Mouse (Mus musculus) liver, postnatal 0 days (tissue): Measurements from ENCODE around the gene Ltbp1. TPM values are rescaled to one million over a fixed set of nuclear protein-coding genes. Genes with fewer than 3 reads are reported as not detected.
A peak's percentile ranks its signal among the peaks of the same experiment; 100 is the strongest.

Experiments used
- ATAC-seq: fragments of 200-750 bp; cut with Nextera tagmentation; 2 replicates; pipeline ENCODE4 v1.8.0; 2017; ENCODE audit warnings: mild to moderate bottlenecking, moderate library complexity
- DNase-seq: peaks from one replicate; pipeline ENCODE4 v3.0.0-alpha.2; 2016
- H3K27ac ChIP-seq: fragments of 300-500 bp; sonication (generic); 2 replicates; pipeline ENCODE4 v1.5.1; 2014; ENCODE audit warnings: antibody characterized with exemption, moderate library complexity, mild to moderate bottlenecking, low read depth
- H3K27me3 ChIP-seq: fragments of 300-500 bp; sonication (generic); 2 replicates; pipeline ENCODE4 v1.6.1; 2014; ENCODE audit warnings: low read length, control low read depth, mixed read lengths; ENCODE audit not compliant: insufficient read depth
- H3K36me3 ChIP-seq: fragments of 300-500 bp; sonication (generic); replicated peaks from 2 replicates; pipeline ENCODE4 v1.6.1; 2014; ENCODE audit warnings: mild to moderate bottlenecking, control low read depth, low read length, moderate library complexity, mixed read lengths; ENCODE audit not compliant: insufficient read depth
- H3K4me1 ChIP-seq: fragments of 300-500 bp; sonication (generic); 2 replicates; pipeline ENCODE4 v1.6.1; 2014; ENCODE audit warnings: antibody characterized with exemption, mild to moderate bottlenecking, control low read depth; ENCODE audit not compliant: insufficient read depth
- H3K4me2 ChIP-seq: fragments of 300-500 bp; sonication (generic); 2 replicates; pipeline ENCODE4 v1.6.1; 2014; ENCODE audit warnings: low read depth, mild to moderate bottlenecking, low read length, moderate library complexity, mixed read lengths
- H3K4me3 ChIP-seq: fragments of 300-500 bp; sonication (generic); 2 replicates; pipeline ENCODE4 v1.5.1; 2014; ENCODE audit warnings: low read depth, low read length
- H3K9ac ChIP-seq: fragments of 300-500 bp; sonication (generic); replicated peaks from 2 replicates; pipeline ENCODE4 v1.6.1; 2014; ENCODE audit warnings: mild to moderate bottlenecking, moderate library complexity
- H3K9me3 ChIP-seq: fragments of 300-500 bp; sonication (generic); 2 replicates; pipeline ENCODE4 v1.6.1; 2016; ENCODE audit warnings: mild to moderate bottlenecking, control low read depth, low read length, mixed read lengths
- CTCF ChIP-seq: sonication (generic); IDR thresholded peaks from 2 replicates; pipeline ENCODE4 v1.5.1; 2016; ENCODE audit warnings: antibody characterized with exemption, low read depth
- EP300 ChIP-seq: IDR thresholded peaks from 2 replicates; pipeline ENCODE4 v1.6.1; 2016; ENCODE audit warnings: antibody characterized with exemption, low read depth, mild to moderate bottlenecking
- WGBS: fragments of 180-500 bp; shearing (Covaris S2); extraction: QIAGEN DNeasy Blood & Tissue Kit; methylation state at CpG from one replicate; pipeline ENCODE4 v1.1.7; 2014; ENCODE audit not compliant: insufficient replicate concordance; 5-methylcytosine and 5-hydroxymethylcytosine counted together
- polyA plus RNA-seq: library from polyadenylated mRNA; unstranded; fragments of >200 nt; fragmentation: Nextera tagmentation; extraction: Ambion mirVana; gene quantifications from 2 replicates; pipeline ENCODE4 v1.2.1, GENCODE M21; 2015

Gene Ltbp1
- polyA plus RNA-seq, 1 experiment from 2014 or later = 2.8 TPM

GRCm38 (mm10) chr17:75107412-75107811 lies 102.0 kb downstream of the Ltbp1 start:
- Histone ChIP-seq H3K9me3 (no peaks in the 10 kb centered on the region), H3K4me1 (no peaks in the 10 kb centered on the region), H3K27ac (no peak overlapping the region), H3K27me3 (no peaks in the 10 kb centered on the region), H3K4me3 (no peak overlapping the region), H3K9ac (no peak overlapping the region), H3K4me2 (no peak overlapping the region), H3K36me3 (no peaks in the 10 kb centered on the region)
- WGBS = 80% methylated on average over 7 of the region's 7 CpGs
- no peak for DNase-seq
- no peak for TF ChIP-seq CTCF
- no peak for TF ChIP-seq EP300
- no peak for ATAC-seq

GRCm38 (mm10) chr17:75107879-75108278 lies 102.5 kb downstream of the Ltbp1 start:
- H3K36me3 ChIP-seq = no peaks in the 10 kb centered on the region
- no peak overlapping the region for H3K4me2 ChIP-seq
- H3K4me1 ChIP-seq = no peaks in the 10 kb centered on the region
- TF ChIP-seq EP300 (no peak), CTCF (no peak)
- no peak for ATAC-seq
- H3K27ac ChIP-seq = no peak overlapping the region
- no peaks in the 10 kb centered on the region for H3K27me3 ChIP-seq
- no peak overlapping the region for H3K4me3 ChIP-seq
- DNase-seq = no peak
- H3K9me3 ChIP-seq = no peaks in the 10 kb centered on the region
- H3K9ac ChIP-seq = no peak overlapping the region
- WGBS = 80% methylated on average over 5 of the region's 5 CpGs

GRCm38 (mm10) chr17:75109081-75109716 lies 103.8 kb downstream of the Ltbp1 start:
- no peak overlapping the region for H3K27ac ChIP-seq
- no peak overlapping the region for H3K4me2 ChIP-seq
- no peaks in the 10 kb centered on the region for H3K27me3 ChIP-seq
- no peaks in the 10 kb centered on the region for H3K4me1 ChIP-seq
- WGBS = 67% methylated on average over 5 of the region's 5 CpGs
- no peak overlapping the region for H3K4me3 ChIP-seq
- no peak overlapping the region for H3K9ac ChIP-seq
- ATAC-seq (no peak), DNase-seq (no peak)
- TF ChIP-seq CTCF = no peak
- no peak for TF ChIP-seq EP300
- H3K9me3 ChIP-seq = no peaks in the 10 kb centered on the region
- H3K36me3 ChIP-seq = no peaks in the 10 kb centered on the region

- ATAC-seq (no peak), DNase-seq (no peak)
- 85% methylated on average over 16 of the region's 16 CpGs for WGBS
- Histone ChIP-seq H3K4me1 (no peaks in the 10 kb centered on the region), H3K9me3 (no peaks in the 10 kb centered on the region), H3K27me3 (no peaks in the 10 kb centered on the region), H3K27ac (no peak overlapping the region), H3K9ac (no peak overlapping the region), H3K4me3 (no peak overlapping the region), H3K36me3 (no peaks in the 10 kb centered on the region), H3K4me2 (no peak overlapping the region)
- TF ChIP-seq CTCF (no peak), EP300 (no peak)
These were observed 105.2 kb downstream of the Ltbp1 start for GRCm38 (mm10) chr17:75110252-75111205.

- Histone ChIP-seq H3K9me3 (no peaks in the 10 kb centered on the region), H3K9ac (no peak overlapping the region), H3K36me3 (no peaks in the 10 kb centered on the region), H3K4me1 (peaks cover 5% of the 10 kb centered on the region), H3K27me3 (no peaks in the 10 kb centered on the region), H3K4me3 (no peak overlapping the region), H3K4me2 (no peak overlapping the region), H3K27ac (no peak overlapping the region)
- WGBS = 71% methylated on average over 8 of the region's 8 CpGs
- TF ChIP-seq CTCF = no peak
- TF ChIP-seq EP300 = no peak
- no peak for DNase-seq
- no peak for ATAC-seq
These were observed 110.2 kb downstream of the Ltbp1 start for GRCm38 (mm10) chr17:75115594-75115993.

GRCm38 (mm10) chr17:75118896-75119295 lies 113.5 kb downstream of the Ltbp1 start:
- Histone ChIP-seq H3K27ac (no peak overlapping the region), H3K9ac (no peak overlapping the region), H3K4me1 (peaks cover 5% of the 10 kb centered on the region), H3K36me3 (no peaks in the 10 kb centered on the region), H3K9me3 (no peaks in the 10 kb centered on the region), H3K27me3 (no peaks in the 10 kb centered on the region), H3K4me3 (no peak overlapping the region), H3K4me2 (no peak overlapping the region)
- ATAC-seq = no peak
- 59% methylated on average over 3 of the region's 3 CpGs for WGBS
- DNase-seq = no peak
- TF ChIP-seq CTCF (peak; percentile 9; the same call in 1 of the 2 replicates), EP300 (no peak)
